Mouse (Mus musculus): Measurements from ENCODE around the gene Cacnb2.

- TF ChIP-seq ZC3H11A (IDR thresholded peaks at IDR 0.05; ENCODE audit: borderline replicate concordance, low read depth, low read length) (no peak), MAFK (IDR thresholded peaks at IDR 0.05; ENCODE audit: insufficient read depth, low read depth, low read length) (no peak), HCFC1 (IDR thresholded peaks at IDR 0.05; ENCODE audit: borderline replicate concordance, insufficient read depth, low read length) (no peak), CHD2 (IDR thresholded peaks at IDR 0.05; ENCODE audit: low read depth, low read length) (no peak)
Measured at GRCm38 (mm10) chr2:14616361-14616760, 13.5 kb downstream of the Cacnb2 start.

Measured in ES-E14 (cell line).